Mouse (Mus musculus): Measurements from ENCODE around the gene Psors1c2. TPM values are rescaled to one million over a fixed set of nuclear protein-coding genes. Genes with fewer than 3 reads are reported as not detected.

Gene Psors1c2
- polyA plus RNA-seq (2014; fragmentation: Illumina TruSeq; extraction: RNeasy Lipid Tissue Mini Kit (QIAGEN cat#74804); ENCODE audit: low read depth, low replicate concordance), result 1.3 TPM

GRCm38 (mm10) chr17:35532901-35533300, at the start of gene Psors1c2:
Gene Psors1c2, plus strand, starts transcription at chr17:35533201.

GRCm38 (mm10) chr17:35505776-35506175, 27.2 kb upstream of the Psors1c2 start, which contains the start of gene Pou5f1:
Gene Pou5f1, plus strand, starts transcription at chr17:35506018.

DNA sequence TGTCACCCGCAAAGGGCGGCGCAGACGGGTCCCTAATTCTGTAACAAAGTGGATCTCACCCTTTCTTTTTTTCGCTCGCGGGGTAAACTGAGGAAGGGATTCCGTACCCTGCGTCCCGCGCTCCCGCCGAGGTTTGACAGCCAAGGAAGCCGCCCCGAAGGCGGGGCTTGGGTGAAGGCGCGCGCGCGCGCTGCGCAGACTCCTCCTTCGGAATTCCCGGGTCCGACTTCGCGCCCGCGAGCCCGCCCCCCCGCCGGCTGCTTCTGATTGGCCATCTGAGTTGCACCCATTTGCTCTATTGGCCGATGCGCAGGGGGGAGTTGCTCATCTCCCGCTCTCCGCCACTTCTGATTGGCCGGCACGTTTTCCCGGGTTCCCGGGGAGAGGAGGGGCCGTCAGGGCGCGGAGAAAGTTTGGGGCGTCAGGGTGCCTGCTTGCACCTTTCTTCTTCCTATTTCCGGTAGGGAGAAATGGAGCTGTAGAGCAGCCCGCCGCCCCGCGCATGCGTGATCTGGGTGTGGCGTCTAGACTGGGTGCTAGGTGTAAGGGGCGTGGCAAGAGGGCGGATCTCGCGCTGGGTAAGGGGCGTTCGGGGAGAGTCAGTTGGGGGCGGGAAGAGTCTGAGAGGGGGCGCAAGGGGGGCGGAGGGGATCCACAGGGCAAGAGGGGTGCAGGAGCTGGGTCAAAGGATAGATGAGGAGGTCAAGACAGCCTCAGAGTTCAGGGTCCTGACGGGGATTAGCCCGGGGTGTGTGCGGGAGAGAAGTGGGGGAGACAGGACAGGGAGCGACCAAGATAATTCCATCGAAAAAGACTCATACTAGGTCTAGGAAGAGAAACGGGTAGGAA, 16.1 kb upstream of the Psors1c2 start, which contains the start of the genes Tcf19 and Cchcr1:
Tcf19 (minus strand) TSS at position 173 of the 849 bp plus-strand sequence.
Cchcr1 (plus strand) TSS at position 449 of the 849 bp plus-strand sequence.

DNA sequence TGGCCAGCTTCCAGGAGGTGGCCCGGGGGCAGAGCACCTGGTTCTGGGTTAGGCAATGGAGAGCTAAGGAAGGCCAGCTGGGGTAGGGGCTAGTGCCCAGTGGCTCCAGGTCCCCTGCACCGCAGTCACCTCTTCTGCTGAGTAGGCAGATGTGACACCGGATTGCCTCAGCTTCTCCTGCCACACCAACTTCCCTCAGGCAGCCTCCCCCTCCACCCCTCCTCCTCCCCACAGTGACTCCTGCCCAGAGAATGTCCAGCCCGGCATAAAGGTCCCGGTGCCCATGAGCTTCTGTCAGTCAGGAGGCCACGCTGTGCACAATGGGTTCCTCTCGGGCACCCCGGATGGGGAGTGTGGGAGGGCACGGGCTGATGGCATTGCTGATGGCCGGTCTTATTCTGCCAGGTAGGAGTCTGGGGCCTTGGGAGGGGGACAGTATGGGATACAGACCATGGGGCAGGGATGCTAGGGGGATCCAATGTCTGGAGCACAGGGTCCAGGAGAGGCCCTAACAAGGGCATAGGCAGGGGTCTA, 18.9 kb downstream of the Psors1c2 start, which contains the start of gene Cdsn:
Cdsn (plus strand) TSS at position 248 of the 534 bp plus-strand sequence.

DNA sequence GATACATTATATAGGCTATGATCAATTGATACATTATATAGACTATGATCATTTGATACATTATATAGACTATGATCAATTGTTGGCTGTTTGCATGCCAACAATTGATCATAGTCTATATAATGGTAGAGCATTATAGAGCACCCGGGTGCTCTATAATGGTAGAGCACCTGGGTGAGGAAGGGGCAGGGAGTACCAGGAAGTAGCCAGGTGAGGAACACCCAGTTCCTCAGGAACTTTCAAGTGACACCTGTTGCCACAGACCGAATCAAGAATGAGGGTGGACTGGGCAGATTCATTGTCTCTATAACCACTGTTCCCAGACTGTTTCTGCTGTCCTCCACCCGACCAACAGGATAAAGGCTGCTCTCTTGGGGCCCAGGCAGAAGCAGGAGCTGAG, 34.1 kb downstream of the Psors1c2 start, which contains the start of gene 2300002M23Rik:
2300002M23Rik (plus strand) TSS at position 301 of the 400 bp plus-strand sequence.

Other genes starting within 250 kb of the Psors1c2 start
- 0.08 TPM for gene H2-Q1, start 212.8 kb upstream of the Psors1c2 start, polyA plus RNA-seq (2014; fragmentation: Illumina TruSeq; extraction: RNeasy Lipid Tissue Mini Kit (QIAGEN cat#74804); ENCODE audit: low read depth, low replicate concordance)
- 0.69 TPM for gene H2-Q2, start 191.0 kb upstream of the Psors1c2 start, polyA plus RNA-seq (2014; fragmentation: Illumina TruSeq; extraction: RNeasy Lipid Tissue Mini Kit (QIAGEN cat#74804); ENCODE audit: low read depth, low replicate concordance)
- gene H2-Q4, start 153.6 kb upstream of the Psors1c2 start, polyA plus RNA-seq (2014; fragmentation: Illumina TruSeq; extraction: RNeasy Lipid Tissue Mini Kit (QIAGEN cat#74804); ENCODE audit: low read depth, low replicate concordance), result 1.6 TPM
- gene H2-Q6, start 108.4 kb upstream of the Psors1c2 start, polyA plus RNA-seq (2014; fragmentation: Illumina TruSeq; extraction: RNeasy Lipid Tissue Mini Kit (QIAGEN cat#74804); ENCODE audit: low read depth, low replicate concordance), result 0.66 TPM
- gene H2-Q7, start 94.0 kb upstream of the Psors1c2 start, polyA plus RNA-seq (2014; fragmentation: Illumina TruSeq; extraction: RNeasy Lipid Tissue Mini Kit (QIAGEN cat#74804); ENCODE audit: low read depth, low replicate concordance), result 0.49 TPM
- 0.17 TPM for gene H2-Q10, start 63.1 kb upstream of the Psors1c2 start, polyA plus RNA-seq (2014; fragmentation: Illumina TruSeq; extraction: RNeasy Lipid Tissue Mini Kit (QIAGEN cat#74804); ENCODE audit: low read depth, low replicate concordance)
- 0.48 TPM for gene Pou5f1, start 27.2 kb upstream of the Psors1c2 start, polyA plus RNA-seq (2014; fragmentation: Illumina TruSeq; extraction: RNeasy Lipid Tissue Mini Kit (QIAGEN cat#74804); ENCODE audit: low read depth, low replicate concordance)
- 1.1 TPM for gene Tcf19, start 16.4 kb upstream of the Psors1c2 start, polyA plus RNA-seq (2014; fragmentation: Illumina TruSeq; extraction: RNeasy Lipid Tissue Mini Kit (QIAGEN cat#74804); ENCODE audit: low read depth, low replicate concordance)
- gene Cchcr1, start 16.1 kb upstream of the Psors1c2 start, polyA plus RNA-seq (2014; fragmentation: Illumina TruSeq; extraction: RNeasy Lipid Tissue Mini Kit (QIAGEN cat#74804); ENCODE audit: low read depth, low replicate concordance), result 25.0 TPM
- 0.34 TPM for gene Cdsn, start 18.9 kb downstream of the Psors1c2 start, polyA plus RNA-seq (2014; fragmentation: Illumina TruSeq; extraction: RNeasy Lipid Tissue Mini Kit (QIAGEN cat#74804); ENCODE audit: low read depth, low replicate concordance)
- gene 2300002M23Rik, start 34.2 kb downstream of the Psors1c2 start, polyA plus RNA-seq (2014; fragmentation: Illumina TruSeq; extraction: RNeasy Lipid Tissue Mini Kit (QIAGEN cat#74804); ENCODE audit: low read depth, low replicate concordance), result not detected
- gene Sfta2, start 68.3 kb downstream of the Psors1c2 start, polyA plus RNA-seq (2014; fragmentation: Illumina TruSeq; extraction: RNeasy Lipid Tissue Mini Kit (QIAGEN cat#74804); ENCODE audit: low read depth, low replicate concordance), result not detected
- gene Gm9573, start 93.4 kb downstream of the Psors1c2 start, polyA plus RNA-seq (2014; fragmentation: Illumina TruSeq; extraction: RNeasy Lipid Tissue Mini Kit (QIAGEN cat#74804); ENCODE audit: low read depth, low replicate concordance), result not detected
- gene Mucl3, start 110.5 kb downstream of the Psors1c2 start, polyA plus RNA-seq (2014; fragmentation: Illumina TruSeq; extraction: RNeasy Lipid Tissue Mini Kit (QIAGEN cat#74804); ENCODE audit: low read depth, low replicate concordance), result 0.10 TPM
- 0.29 TPM for gene Vars2, start 134.4 kb downstream of the Psors1c2 start, polyA plus RNA-seq (2014; fragmentation: Illumina TruSeq; extraction: RNeasy Lipid Tissue Mini Kit (QIAGEN cat#74804); ENCODE audit: low read depth, low replicate concordance)
- gene Gtf2h4, start 140.5 kb downstream of the Psors1c2 start, polyA plus RNA-seq (2014; fragmentation: Illumina TruSeq; extraction: RNeasy Lipid Tissue Mini Kit (QIAGEN cat#74804); ENCODE audit: low read depth, low replicate concordance), result 2.7 TPM
- 0.95 TPM for gene Ddr1, start 171.4 kb downstream of the Psors1c2 start, polyA plus RNA-seq (2014; fragmentation: Illumina TruSeq; extraction: RNeasy Lipid Tissue Mini Kit (QIAGEN cat#74804); ENCODE audit: low read depth, low replicate concordance)

Measured in testis, adult 10 weeks (tissue).